Mouse (Mus musculus): ENCODE measurements around the gene Igfbp6.

DNA sequence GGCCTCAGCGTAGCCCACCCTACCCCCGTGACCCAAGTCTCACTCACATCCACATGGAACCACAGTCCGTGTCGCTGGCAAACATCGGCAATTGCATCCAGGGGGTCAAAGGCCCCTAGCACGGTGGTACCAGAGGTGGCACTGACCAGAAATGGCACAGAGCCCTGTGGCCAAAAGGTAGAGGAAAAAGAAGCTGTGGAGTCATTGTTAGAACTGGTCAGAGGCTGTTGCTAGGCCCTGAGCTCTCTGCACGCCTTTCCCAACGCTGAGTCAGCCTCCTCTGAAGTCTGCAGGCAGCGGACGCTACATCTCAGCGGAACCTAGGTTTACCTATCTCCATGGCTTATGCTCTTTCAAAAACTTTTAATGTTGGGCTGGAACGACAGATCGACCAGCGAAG is 35.8 kb downstream of the Igfbp6 start:
- TF ChIP-seq CTCF (IDR thresholded peaks at IDR 0.05; ENCODE audit: low read depth, low read length) (no peak), TAL1 (conservative IDR thresholded peaks at IDR 0.05; ENCODE audit: low read depth, low read length) (no peak), GATA1 (IDR thresholded peaks at IDR 0.05; ENCODE audit: borderline replicate concordance, low read length) (no peak), POLR2AphosphoS5 (IDR thresholded peaks at IDR 0.05; ENCODE audit: insufficient replicate concordance, low read depth, low read length) (no peak)

Measured in G1E (cell line).